Mouse (Mus musculus): ENCODE results near the gene Bhlha15. TPM values are rescaled to one million over a fixed set of nuclear protein-coding genes. Genes with fewer than 3 reads are reported as not detected.
A peak's percentile ranks its signal among the peaks of the same experiment; 100 is the strongest.

Gene Bhlha15
- polyA plus RNA-seq, 1 experiment from 2014 or later: 0.46 TPM

GRCm38 (mm10) chr5:144218061-144218460, 28.0 kb downstream of the Bhlha15 start:
- Histone ChIP-seq H3K4me1 (peaks cover 16% of the 10 kb centered on the region), H3K36me3 (peaks cover 6% of the 10 kb centered on the region), H3K4me2 (no peak overlapping the region), H3K27ac (no peak overlapping the region), H3K4me3 (no peak overlapping the region), H3K9ac (no peak overlapping the region), H3K27me3 (no peaks in the 10 kb centered on the region), H3K9me3 (no peaks in the 10 kb centered on the region)
- 88% methylated on average over 7 of the region's 7 CpGs for WGBS
- no peak for ATAC-seq (ENCODE audit: borderline replicate concordance, extremely low read depth, low FRiP score, low TSS enrichment)

GRCm38 (mm10) chr5:144219306-144219705, 29.2 kb downstream of the Bhlha15 start:
- Histone ChIP-seq H3K27ac (no peak overlapping the region), H3K36me3 (no peaks in the 10 kb centered on the region), H3K9ac (no peak overlapping the region), H3K4me1 (peaks cover 21% of the 10 kb centered on the region), H3K9me3 (no peaks in the 10 kb centered on the region), H3K4me2 (no peak overlapping the region), H3K27me3 (no peaks in the 10 kb centered on the region), H3K4me3 (no peak overlapping the region)
- ATAC-seq (ENCODE audit: borderline replicate concordance, extremely low read depth, low FRiP score, low TSS enrichment): no peak
- WGBS: 69% methylated on average over 12 of the region's 12 CpGs

- Histone ChIP-seq H3K27ac (no peak overlapping the region), H3K9me3 (no peaks in the 10 kb centered on the region), H3K4me2 (no peak overlapping the region), H3K36me3 (no peaks in the 10 kb centered on the region), H3K4me3 (no peak overlapping the region), H3K27me3 (no peaks in the 10 kb centered on the region), H3K4me1 (peaks cover 24% of the 10 kb centered on the region), H3K9ac (no peak overlapping the region)
- ATAC-seq (ENCODE audit: borderline replicate concordance, extremely low read depth, low FRiP score, low TSS enrichment): no peak
- WGBS: 78% methylated on average over 5 of the region's 5 CpGs
Measured at GRCm38 (mm10) chr5:144219936-144220335, 29.9 kb downstream of the Bhlha15 start.

DNA sequence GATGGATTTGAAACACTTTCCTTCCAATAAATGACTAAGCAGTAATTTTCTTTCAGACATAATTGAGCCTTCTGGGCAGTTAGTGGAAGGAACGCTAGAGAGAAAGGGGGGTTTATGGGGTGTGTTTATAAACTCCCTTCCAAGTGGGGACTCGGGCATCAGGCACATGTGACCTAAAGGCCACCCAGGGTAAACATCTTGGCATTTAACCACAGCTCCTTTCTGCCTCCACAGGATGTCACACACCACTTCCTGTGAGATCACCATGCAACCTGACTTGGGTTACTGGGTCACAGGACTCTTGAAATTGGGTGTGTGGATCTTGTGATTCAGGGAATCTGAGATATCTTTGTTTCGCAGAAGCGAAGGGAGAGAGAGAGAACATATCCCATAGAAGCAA, 31.2 kb downstream of the Bhlha15 start:
- H3K36me3 ChIP-seq: no peaks in the 10 kb centered on the region
- no peak for ATAC-seq (ENCODE audit: borderline replicate concordance, extremely low read depth, low FRiP score, low TSS enrichment)
- 49% methylated on average over 4 of the region's 4 CpGs for WGBS
- no peak overlapping the region for H3K9ac ChIP-seq
- H3K27ac ChIP-seq: no peak overlapping the region
- H3K4me2 ChIP-seq: no peak overlapping the region; the same call in 1 of the 2 replicates
- H3K27me3 ChIP-seq: no peaks in the 10 kb centered on the region
- no peak overlapping the region for H3K4me3 ChIP-seq
- H3K9me3 ChIP-seq: no peaks in the 10 kb centered on the region
- H3K4me1 ChIP-seq: peaks cover 24% of the 10 kb centered on the region

DNA sequence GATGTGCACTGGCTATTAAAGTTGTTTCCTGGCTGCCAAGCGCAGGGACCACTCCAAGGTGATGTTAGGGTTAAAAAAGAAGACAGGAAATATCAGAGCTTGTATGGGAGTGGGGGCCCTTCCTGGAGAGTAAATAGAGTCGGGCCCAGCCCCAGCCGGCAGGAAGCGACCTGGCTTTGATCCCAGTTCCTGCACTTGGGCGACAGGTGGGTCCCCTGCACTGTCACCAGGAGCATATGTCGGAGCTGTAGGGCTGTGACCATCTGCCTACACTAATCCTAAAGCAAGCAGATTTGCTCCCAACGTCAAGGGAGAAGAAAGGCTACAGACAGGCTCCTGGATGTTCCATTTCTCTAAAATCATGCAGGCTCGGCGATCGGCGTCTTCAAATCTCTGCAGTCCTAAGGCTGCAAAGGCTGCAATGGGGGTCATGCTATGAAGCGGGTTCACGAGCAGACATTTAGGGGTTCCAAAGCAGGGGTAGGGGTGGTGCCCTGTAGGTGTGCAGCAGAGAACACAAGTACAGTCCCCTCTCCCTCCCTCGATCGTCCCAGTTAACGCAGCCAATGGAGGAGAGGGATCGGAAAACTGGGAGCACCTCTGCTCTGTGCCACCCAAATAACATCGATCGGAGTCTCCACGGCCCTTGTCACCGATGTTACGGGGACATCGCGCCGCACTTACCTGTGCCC, 32.9 kb downstream of the Bhlha15 start:
- peak overlapping the region; percentile 67 for H3K4me3 ChIP-seq
- H3K9me3 ChIP-seq: no peaks in the 10 kb centered on the region
- peaks cover 24% of the 10 kb centered on the region for H3K4me1 ChIP-seq
- H3K4me2 ChIP-seq: peak overlapping the region; percentile 77
- ATAC-seq (ENCODE audit: borderline replicate concordance, extremely low read depth, low FRiP score, low TSS enrichment): peak; percentile 58
- no peaks in the 10 kb centered on the region for H3K27me3 ChIP-seq
- WGBS: under 1% methylated on average over 25 of the region's 25 CpGs
- H3K27ac ChIP-seq: peak overlapping the region; percentile 70
- H3K9ac ChIP-seq: peak overlapping the region; percentile 66
- no peaks in the 10 kb centered on the region for H3K36me3 ChIP-seq

DNA sequence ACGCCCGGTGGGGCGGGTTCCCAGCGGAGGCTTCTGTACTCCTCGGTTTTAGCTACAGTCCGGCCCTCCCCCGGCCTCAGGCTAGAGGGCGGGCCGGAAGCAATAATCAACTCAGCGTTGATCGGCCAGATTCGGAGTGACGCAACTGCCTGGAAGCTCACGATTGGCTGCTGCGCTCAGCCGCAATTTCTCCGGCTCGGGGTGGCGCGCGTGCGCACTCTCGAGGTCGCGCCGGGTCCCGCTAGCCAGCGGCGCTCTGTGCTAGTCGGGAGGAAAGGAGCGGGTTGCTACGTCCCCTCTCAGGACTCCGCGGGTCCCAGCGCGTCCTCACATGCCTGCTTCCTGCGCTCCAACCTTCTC, 33.4 kb downstream of the Bhlha15 start, which contains the start of gene Tecpr1:
Gene Tecpr1, minus strand, starts transcription at position 113 of the 360 bp plus-strand sequence.
- peak within 1 kb of the TSS; percentile 74 for H3K27ac ChIP-seq
- peak; percentile 98 for ATAC-seq (ENCODE audit: borderline replicate concordance, extremely low read depth, low FRiP score, low TSS enrichment)
- peak within 1 kb of the TSS; percentile 67 for H3K4me3 ChIP-seq
- WGBS: under 1% methylated on average over 37 of the region's 37 CpGs
- no peaks in the 10 kb centered on the region for H3K36me3 ChIP-seq
- no peaks in the 10 kb centered on the region for H3K9me3 ChIP-seq
- no peaks in the 10 kb centered on the region for H3K27me3 ChIP-seq
- peak within 1 kb of the TSS; percentile 77 for H3K4me2 ChIP-seq
- peaks cover 24% of the 10 kb centered on the region for H3K4me1 ChIP-seq
- peak within 1 kb of the TSS; percentile 66 for H3K9ac ChIP-seq

GRCm38 (mm10) chr5:144223899-144224816, 34.1 kb downstream of the Bhlha15 start:
- Histone ChIP-seq H3K36me3 (no peaks in the 10 kb centered on the region), H3K9me3 (no peaks in the 10 kb centered on the region), H3K27me3 (no peaks in the 10 kb centered on the region), H3K4me2 (peak overlapping the region; percentile 77), H3K4me1 (peaks cover 24% of the 10 kb centered on the region), H3K9ac (peak overlapping the region; percentile 66), H3K27ac (peak overlapping the region; percentile 74), H3K4me3 (peak overlapping the region; percentile 67)
- peak; percentile 17; the same call in 1 of the 2 replicates for ATAC-seq (ENCODE audit: borderline replicate concordance, extremely low read depth, low FRiP score, low TSS enrichment)
- WGBS: 22% methylated on average over 18 of the region's 18 CpGs

GRCm38 (mm10) chr5:144226220-144226619, 36.1 kb downstream of the Bhlha15 start:
- peaks cover 24% of the 10 kb centered on the region for H3K4me1 ChIP-seq
- H3K4me3 ChIP-seq: no peak overlapping the region
- no peaks in the 10 kb centered on the region for H3K36me3 ChIP-seq
- ATAC-seq (ENCODE audit: borderline replicate concordance, extremely low read depth, low FRiP score, low TSS enrichment): no peak
- H3K27ac ChIP-seq: no peak overlapping the region
- H3K27me3 ChIP-seq: no peaks in the 10 kb centered on the region
- WGBS: 33% methylated on average over 11 of the region's 11 CpGs
- H3K9ac ChIP-seq: no peak overlapping the region
- H3K4me2 ChIP-seq: no peak overlapping the region
- no peaks in the 10 kb centered on the region for H3K9me3 ChIP-seq

DNA sequence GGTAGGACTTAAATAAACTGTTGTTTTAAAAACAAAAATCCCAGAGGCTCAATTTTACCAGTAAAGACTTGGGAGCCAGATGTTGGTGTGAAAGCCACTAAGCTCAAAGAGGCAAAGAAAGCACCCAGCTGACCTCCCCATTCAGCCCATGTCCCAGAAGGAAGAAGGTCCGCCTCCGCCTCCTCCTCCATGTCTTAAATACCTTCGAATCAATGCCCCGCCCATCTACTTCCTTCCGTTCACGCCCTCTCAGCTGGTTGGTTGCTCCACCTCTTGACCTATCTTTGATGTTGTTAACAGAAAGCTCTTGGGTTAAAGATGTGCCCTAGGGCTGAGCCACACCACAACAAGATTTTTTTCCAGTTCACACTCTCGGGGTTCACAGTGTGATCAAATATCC, 40.1 kb downstream of the Bhlha15 start:
- ATAC-seq (ENCODE audit: borderline replicate concordance, extremely low read depth, low FRiP score, low TSS enrichment): no peak
- Histone ChIP-seq H3K4me1 (0 out of 2 replicates have a peak, but pooled peaks cover 3% of the 10 kb centered on the region), H3K27me3 (no peaks in the 10 kb centered on the region), H3K36me3 (no peaks in the 10 kb centered on the region), H3K9ac (no peak overlapping the region), H3K4me3 (no peak overlapping the region), H3K4me2 (no peak overlapping the region), H3K27ac (no peak overlapping the region), H3K9me3 (no peaks in the 10 kb centered on the region)
- WGBS: 81% methylated on average over 7 of the region's 7 CpGs

DNA sequence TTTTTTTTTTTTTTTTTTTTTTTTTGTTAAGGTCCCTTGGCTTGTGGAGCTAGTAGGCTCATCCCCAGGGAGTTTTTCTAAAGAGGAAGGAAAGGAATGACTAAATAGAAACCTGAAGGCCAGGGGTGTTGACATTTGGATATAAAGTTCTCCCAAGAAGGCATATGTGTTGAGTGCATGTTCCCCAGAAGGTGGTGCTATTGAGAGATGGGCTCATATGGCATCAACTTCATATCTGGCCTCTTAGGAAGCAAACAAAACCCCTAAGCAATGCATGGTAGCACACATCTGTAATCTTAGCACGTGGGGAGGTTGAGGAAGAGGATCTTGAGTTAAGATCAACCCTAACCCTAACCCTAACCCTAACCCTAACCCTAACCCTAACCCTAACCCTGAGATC, 41.3 kb downstream of the Bhlha15 start:
- H3K27ac ChIP-seq: no peak overlapping the region
- no peaks in the 10 kb centered on the region for H3K27me3 ChIP-seq
- H3K4me1 ChIP-seq: 0 out of 2 replicates have a peak, but pooled peaks cover 3% of the 10 kb centered on the region
- no peak overlapping the region for H3K9ac ChIP-seq
- no peak overlapping the region for H3K4me3 ChIP-seq
- ATAC-seq (ENCODE audit: borderline replicate concordance, extremely low read depth, low FRiP score, low TSS enrichment): no peak
- H3K4me2 ChIP-seq: no peak overlapping the region
- no peaks in the 10 kb centered on the region for H3K9me3 ChIP-seq
- H3K36me3 ChIP-seq: no peaks in the 10 kb centered on the region
- 83% methylated on average over 1 of the region's 1 CpGs for WGBS

DNA sequence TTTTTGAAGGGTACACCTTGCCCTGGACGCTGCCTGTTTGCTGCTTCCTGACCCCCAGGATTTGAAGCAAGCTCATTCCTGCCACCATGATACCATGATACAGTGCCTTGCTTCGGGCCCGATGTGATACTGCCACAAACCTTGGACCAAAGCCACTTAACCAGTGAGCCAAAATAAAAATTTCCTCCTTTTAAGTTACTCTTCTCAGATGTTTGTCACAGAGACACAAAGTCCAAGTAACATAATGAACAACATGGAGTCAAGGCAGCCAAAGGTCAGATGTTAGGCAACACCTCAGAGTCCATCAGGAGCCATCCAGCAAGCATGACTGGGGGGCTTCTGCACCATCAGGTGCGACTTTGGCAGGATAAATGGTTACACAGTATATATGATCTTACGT, 42.4 kb downstream of the Bhlha15 start:
- H3K27ac ChIP-seq: no peak overlapping the region
- 0 out of 2 replicates have a peak, but pooled peaks cover 3% of the 10 kb centered on the region for H3K4me1 ChIP-seq
- H3K9me3 ChIP-seq: no peaks in the 10 kb centered on the region
- no peak overlapping the region for H3K4me2 ChIP-seq
- ATAC-seq (ENCODE audit: borderline replicate concordance, extremely low read depth, low FRiP score, low TSS enrichment): no peak
- no peak overlapping the region for H3K4me3 ChIP-seq
- H3K27me3 ChIP-seq: no peaks in the 10 kb centered on the region
- no peak overlapping the region for H3K9ac ChIP-seq
- 86% methylated on average over 5 of the region's 5 CpGs for WGBS
- no peaks in the 10 kb centered on the region for H3K36me3 ChIP-seq

GRCm38 (mm10) chr5:144234222-144234621, 44.1 kb downstream of the Bhlha15 start:
- Histone ChIP-seq H3K9me3 (no peaks in the 10 kb centered on the region), H3K27me3 (no peaks in the 10 kb centered on the region), H3K4me3 (no peak overlapping the region), H3K4me1 (0 out of 2 replicates have a peak, but pooled peaks cover 3% of the 10 kb centered on the region), H3K27ac (no peak overlapping the region), H3K4me2 (no peak overlapping the region), H3K9ac (no peak overlapping the region), H3K36me3 (no peaks in the 10 kb centered on the region)
- 65% methylated on average over 6 of the region's 6 CpGs for WGBS
- no peak for ATAC-seq (ENCODE audit: borderline replicate concordance, extremely low read depth, low FRiP score, low TSS enrichment)

Data from lung, embryonic 15.5 days (tissue).